Mouse (Mus musculus) forebrain, embryonic 12.5 days (tissue): ENCODE measurements around the gene Arhgap27. TPM values are rescaled to one million over a fixed set of nuclear protein-coding genes. Genes with fewer than 3 reads are reported as not detected.

Source experiments
- ATAC-seq: fragments of 200-750 bp; cut with Nextera tagmentation; 2 replicates; pipeline ENCODE4 v1.8.0; 2017; ENCODE audit warnings: moderate TSS enrichment; ENCODE audit not compliant: low FRiP score
- H3K27ac ChIP-seq: fragments of 300-500 bp; sonication (generic); 2 replicates; pipeline ENCODE4 v1.5.1; 2016; ENCODE audit warnings: mild to moderate bottlenecking
- H3K27me3 ChIP-seq: fragments of 300-500 bp; sonication (generic); 2 replicates; pipeline ENCODE4 v1.6.1; 2016; ENCODE audit warnings: mild to moderate bottlenecking
- H3K36me3 ChIP-seq: fragments of 300-500 bp; sonication (generic); replicated peaks from 2 replicates; pipeline ENCODE4 v1.6.1; 2016; ENCODE audit warnings: mild to moderate bottlenecking
- H3K4me1 ChIP-seq: fragments of 300-500 bp; sonication (generic); 2 replicates; pipeline ENCODE4 v1.6.1; 2016
- H3K4me2 ChIP-seq: fragments of 300-500 bp; sonication (generic); 2 replicates; pipeline ENCODE4 v1.6.1; 2016; ENCODE audit warnings: mild to moderate bottlenecking, moderate library complexity
- H3K4me3 ChIP-seq: fragments of 300-500 bp; sonication (generic); replicated peaks from 2 replicates; pipeline ENCODE4 v1.5.1; 2016; ENCODE audit warnings: mild to moderate bottlenecking
- H3K9ac ChIP-seq: fragments of 300-500 bp; sonication (generic); 2 replicates; pipeline ENCODE4 v1.6.1; 2016; ENCODE audit warnings: mild to moderate bottlenecking
- H3K9me3 ChIP-seq: fragments of 300-500 bp; sonication (generic); 2 replicates; pipeline ENCODE4 v1.6.1; 2016
- WGBS: fragments of 180-500 bp; shearing (Covaris S2); methylation state at CpG from one replicate; pipeline ENCODE4 v1.1.7; 2016; 5-methylcytosine and 5-hydroxymethylcytosine counted together
- polyA plus RNA-seq: library from polyadenylated mRNA; unstranded; fragments of >200 nt; fragmentation: Nextera tagmentation; extraction: Ambion mirVana; gene quantifications from 2 replicates; pipeline ENCODE4 v1.2.1, GENCODE M21; 2016

Gene Arhgap27
- polyA plus RNA-seq, 1 experiment from 2014 or later: 3.2 TPM

- no peaks in the 10 kb centered on the region for H3K27me3 ChIP-seq
- H3K36me3 ChIP-seq: peaks cover 54% of the 10 kb centered on the region
- H3K9ac ChIP-seq: no peak overlapping the region
- H3K27ac ChIP-seq: no peak overlapping the region
- no peak overlapping the region for H3K4me2 ChIP-seq
- no peaks in the 10 kb centered on the region for H3K4me1 ChIP-seq
- H3K4me3 ChIP-seq: no peak overlapping the region
- 91% methylated on average over 5 of the region's 5 CpGs for WGBS
- no peaks in the 10 kb centered on the region for H3K9me3 ChIP-seq
- no peak for ATAC-seq
These were observed 12.3 kb upstream of the Arhgap27 start for GRCm38 (mm10) chr11:103375772-103376171.

- 88% methylated on average over 1 of the region's 1 CpGs for WGBS
- H3K27ac ChIP-seq: no peak overlapping the region
- no peaks in the 10 kb centered on the region for H3K4me1 ChIP-seq
- no peak overlapping the region for H3K4me3 ChIP-seq
- H3K27me3 ChIP-seq: no peaks in the 10 kb centered on the region
- H3K4me2 ChIP-seq: no peak overlapping the region
- no peaks in the 10 kb centered on the region for H3K9me3 ChIP-seq
- no peak overlapping the region for H3K9ac ChIP-seq
- H3K36me3 ChIP-seq: peaks cover 59% of the 10 kb centered on the region
- no peak for ATAC-seq
These were observed 11.8 kb upstream of the Arhgap27 start for GRCm38 (mm10) chr11:103375258-103375657.

GRCm38 (mm10) chr11:103373922-103374321 is 10.4 kb upstream of the Arhgap27 start:
- Histone ChIP-seq H3K27ac (no peak overlapping the region), H3K4me1 (no peaks in the 10 kb centered on the region), H3K4me3 (no peak overlapping the region), H3K4me2 (no peak overlapping the region), H3K27me3 (no peaks in the 10 kb centered on the region), H3K9ac (no peak overlapping the region), H3K9me3 (no peaks in the 10 kb centered on the region), H3K36me3 (peaks cover 56% of the 10 kb centered on the region)
- 96% methylated on average over 9 of the region's 9 CpGs for WGBS
- no peak for ATAC-seq

- H3K36me3 ChIP-seq: peaks cover 51% of the 10 kb centered on the region
- no peak overlapping the region for H3K27ac ChIP-seq
- no peak for ATAC-seq
- no peaks in the 10 kb centered on the region for H3K27me3 ChIP-seq
- no peaks in the 10 kb centered on the region for H3K9me3 ChIP-seq
- H3K9ac ChIP-seq: no peak overlapping the region
- H3K4me2 ChIP-seq: no peak overlapping the region
- no peaks in the 10 kb centered on the region for H3K4me1 ChIP-seq
- H3K4me3 ChIP-seq: no peak overlapping the region
- WGBS: 95% methylated on average over 4 of the region's 4 CpGs
These were observed 9.1 kb upstream of the Arhgap27 start for GRCm38 (mm10) chr11:103372561-103372960.

- no peak for ATAC-seq
- no peaks in the 10 kb centered on the region for H3K9me3 ChIP-seq
- peaks cover 51% of the 10 kb centered on the region for H3K36me3 ChIP-seq
- no peak overlapping the region for H3K27ac ChIP-seq
- H3K4me2 ChIP-seq: no peak overlapping the region
- H3K27me3 ChIP-seq: no peaks in the 10 kb centered on the region
- no peak overlapping the region for H3K4me3 ChIP-seq
- H3K9ac ChIP-seq: no peak overlapping the region
- whole genome bisulfite sequencing: 87% methylated on average over 3 of the region's 3 CpGs
- no peaks in the 10 kb centered on the region for H3K4me1 ChIP-seq
These were observed 8.6 kb upstream of the Arhgap27 start for GRCm38 (mm10) chr11:103372068-103372467.

- peaks cover 46% of the 10 kb centered on the region for H3K36me3 ChIP-seq
- WGBS: 80% methylated on average over 3 of the region's 3 CpGs
- no peak for ATAC-seq
These were observed 7.7 kb upstream of the Arhgap27 start for GRCm38 (mm10) chr11:103371222-103371539.

GRCm38 (mm10) chr11:103370397-103371221 is 7.1 kb upstream of the Arhgap27 start:
- ATAC-seq: no peak
- peaks cover 43% of the 10 kb centered on the region for H3K36me3 ChIP-seq
- no peak overlapping the region for H3K9ac ChIP-seq
- no peak overlapping the region for H3K4me2 ChIP-seq
- H3K4me3 ChIP-seq: no peak overlapping the region
- H3K27me3 ChIP-seq: peaks cover 10% of the 10 kb centered on the region
- H3K27ac ChIP-seq: no peak overlapping the region
- no peaks in the 10 kb centered on the region for H3K9me3 ChIP-seq
- H3K4me1 ChIP-seq: no peaks in the 10 kb centered on the region
- WGBS: 87% methylated on average over 9 of the region's 9 CpGs

More at GRCm38 (mm10) chr11:103371222-103371539, 7.7 kb upstream of the Arhgap27 start:
- no peaks in the 10 kb centered on the region for H3K4me1 ChIP-seq
- H3K9ac ChIP-seq: no peak overlapping the region
- no peak overlapping the region for H3K4me3 ChIP-seq
- H3K4me2 ChIP-seq: no peak overlapping the region
- H3K9me3 ChIP-seq: no peaks in the 10 kb centered on the region
- H3K27me3 ChIP-seq: peaks cover 4% of the 10 kb centered on the region; the same call in 1 of the 2 replicates
- H3K27ac ChIP-seq: no peak overlapping the region

GRCm38 (mm10) chr11:103365530-103365929 is 2.0 kb upstream of the Arhgap27 start:
- peaks cover 23% of the 10 kb centered on the region for H3K4me1 ChIP-seq
- peaks cover 27% of the 10 kb centered on the region for H3K36me3 ChIP-seq
- H3K27me3 ChIP-seq: peaks cover 60% of the 10 kb centered on the region
- no peak overlapping the region for H3K27ac ChIP-seq
- no peak overlapping the region for H3K4me3 ChIP-seq
- no peak overlapping the region for H3K4me2 ChIP-seq
- H3K9ac ChIP-seq: no peak overlapping the region
- no peaks in the 10 kb centered on the region for H3K9me3 ChIP-seq
- ATAC-seq: no peak
- WGBS: 85% methylated on average over 4 of the region's 4 CpGs

- H3K9me3 ChIP-seq: no peaks in the 10 kb centered on the region
- WGBS: 81% methylated on average over 3 of the region's 3 CpGs
- H3K4me3 ChIP-seq: no peak overlapping the region
- no peak overlapping the region for H3K9ac ChIP-seq
- H3K4me2 ChIP-seq: no peak overlapping the region
- H3K36me3 ChIP-seq: peaks cover 22% of the 10 kb centered on the region
- no peak overlapping the region for H3K27ac ChIP-seq
- peaks cover 28% of the 10 kb centered on the region for H3K4me1 ChIP-seq
- peaks cover 66% of the 10 kb centered on the region for H3K27me3 ChIP-seq
- no peak for ATAC-seq
These were observed 1.5 kb upstream of the Arhgap27 start for GRCm38 (mm10) chr11:103365022-103365421.

GRCm38 (mm10) chr11:103364335-103364734 is 843 bp upstream of the Arhgap27 start:
- no peak overlapping the region for H3K27ac ChIP-seq
- WGBS: 33% methylated on average over 5 of the region's 5 CpGs
- H3K9me3 ChIP-seq: no peaks in the 10 kb centered on the region
- H3K27me3 ChIP-seq: peaks cover 72% of the 10 kb centered on the region
- ATAC-seq: no peak
- no peak overlapping the region for H3K9ac ChIP-seq
- H3K4me1 ChIP-seq: peaks cover 32% of the 10 kb centered on the region
- H3K4me3 ChIP-seq: no peak overlapping the region
- peaks cover 17% of the 10 kb centered on the region for H3K36me3 ChIP-seq
- H3K4me2 ChIP-seq: no peak overlapping the region

GRCm38 (mm10) chr11:103362521-103363181 is 841 bp downstream of the Arhgap27 start:
- Histone ChIP-seq H3K27me3 (peaks cover 88% of the 10 kb centered on the region), H3K27ac (no peak overlapping the region), H3K9me3 (no peaks in the 10 kb centered on the region), H3K36me3 (peaks cover 10% of the 10 kb centered on the region), H3K4me2 (peak overlapping the region; percentile 52), H3K9ac (peak overlapping the region; percentile 41), H3K4me1 (peaks cover 40% of the 10 kb centered on the region), H3K4me3 (peak overlapping the region; percentile 36)
- WGBS: under 1% methylated on average over 32 of the region's 33 CpGs
- ATAC-seq: no peak

GRCm38 (mm10) chr11:103362054-103362432 is 1.4 kb downstream of the Arhgap27 start:
- Histone ChIP-seq H3K27ac (no peak overlapping the region), H3K4me1 (peaks cover 40% of the 10 kb centered on the region), H3K4me3 (no peak overlapping the region), H3K27me3 (peaks cover 94% of the 10 kb centered on the region), H3K9ac (no peak overlapping the region), H3K9me3 (no peaks in the 10 kb centered on the region), H3K4me2 (no peak overlapping the region), H3K36me3 (peaks cover 4% of the 10 kb centered on the region)
- WGBS: 2% methylated on average over 13 of the region's 13 CpGs
- ATAC-seq: no peak
